Mouse (Mus musculus): ENCODE measurements around the gene Eng. TPM values are rescaled to one million over a fixed set of nuclear protein-coding genes. Genes with fewer than 3 reads are reported as not detected.

The Eng gene
- total RNA-seq, 2 experiments from 2014 or later, result 97.9 to 99.9 TPM

- DNase-seq, result no peak
Measured at GRCm38 (mm10) chr2:32621517-32621859, 24.9 kb upstream of the Eng start, which contains the start of gene Ak1. Gene Ak1, plus strand, starts transcription at chr2:32621758.

- no peak for DNase-seq
Measured at GRCm38 (mm10) chr2:32624111-32624748, 22.2 kb upstream of the Eng start.

- peak; percentile 87 for DNase-seq
Measured at GRCm38 (mm10) chr2:32625212-32625872, 21.1 kb upstream of the Eng start.

GRCm38 (mm10) chr2:32625873-32626694 is 20.3 kb upstream of the Eng start:
- DNase-seq, result peak; percentile 85

GRCm38 (mm10) chr2:32627266-32628043 is 18.9 kb upstream of the Eng start:
- DNase-seq, result no peak

- no peak for DNase-seq
Measured at GRCm38 (mm10) chr2:32628044-32628550, 18.3 kb upstream of the Eng start.

- peak; percentile 87 for DNase-seq
Measured at GRCm38 (mm10) chr2:32628729-32629128, 17.7 kb upstream of the Eng start.

- peak; percentile 77 for DNase-seq
Measured at GRCm38 (mm10) chr2:32629276-32629976, 17.0 kb upstream of the Eng start.

- DNase-seq, result no peak
Measured at GRCm38 (mm10) chr2:32630036-32630435, 16.4 kb upstream of the Eng start.

- no peak for DNase-seq
Measured at GRCm38 (mm10) chr2:32631046-32631445, 15.3 kb upstream of the Eng start.

- peak; percentile 89 for DNase-seq
Measured at GRCm38 (mm10) chr2:32631737-32632394, 14.5 kb upstream of the Eng start.

- DNase-seq, result no peak
Measured at GRCm38 (mm10) chr2:32633660-32634059, 12.7 kb upstream of the Eng start.

- DNase-seq, result no peak
Measured at GRCm38 (mm10) chr2:32634277-32635105, 11.9 kb upstream of the Eng start.

GRCm38 (mm10) chr2:32636617-32637016 is 9.8 kb upstream of the Eng start:
- DNase-seq, result no peak

GRCm38 (mm10) chr2:32637778-32638281 is 8.6 kb upstream of the Eng start:
- peak; percentile 70 for DNase-seq

- no peak for DNase-seq
Measured at GRCm38 (mm10) chr2:32639632-32640031, 6.8 kb upstream of the Eng start.

GRCm38 (mm10) chr2:32640550-32641051 is 5.8 kb upstream of the Eng start:
- DNase-seq, result no peak

- DNase-seq, result no peak
Measured at GRCm38 (mm10) chr2:32641810-32642209, 4.6 kb upstream of the Eng start.

GRCm38 (mm10) chr2:32642813-32643212 is 3.6 kb upstream of the Eng start:
- no peak for DNase-seq

GRCm38 (mm10) chr2:32644083-32644482 is 2.3 kb upstream of the Eng start:
- DNase-seq, result no peak
